Mouse (Mus musculus) heart, embryonic 15.5 days (tissue): Measurements from ENCODE around the gene Astl. TPM values are rescaled to one million over a fixed set of nuclear protein-coding genes. Genes with fewer than 3 reads are reported as not detected.

Experiments used
- ATAC-seq: fragments of 200-750 bp; cut with Nextera tagmentation; replicated peaks from 2 replicates; pipeline ENCODE4 v1.8.0; 2017; ENCODE audit warnings: low read depth, moderate TSS enrichment; ENCODE audit not compliant: insufficient number of reproducible peaks, insufficient read depth, low FRiP score
- H3K27ac ChIP-seq: fragments of 300-500 bp; sonication (generic); 2 replicates; pipeline ENCODE4 v1.5.1; 2015; ENCODE audit warnings: mild to moderate bottlenecking, inconsistent platforms
- H3K27me3 ChIP-seq: fragments of 300-500 bp; sonication (generic); 2 replicates; pipeline ENCODE4 v1.6.1; 2015; ENCODE audit warnings: inconsistent platforms
- H3K36me3 ChIP-seq: fragments of 300-500 bp; sonication (generic); 2 replicates; pipeline ENCODE4 v1.6.1; 2015; ENCODE audit warnings: mild to moderate bottlenecking, inconsistent platforms
- H3K4me1 ChIP-seq: fragments of 300-500 bp; sonication (generic); replicated peaks from 2 replicates; pipeline ENCODE4 v1.6.1; 2015; ENCODE audit warnings: inconsistent platforms
- H3K4me2 ChIP-seq: fragments of 300-500 bp; sonication (generic); 2 replicates; pipeline ENCODE4 v1.6.1; 2015; ENCODE audit warnings: inconsistent platforms, mild to moderate bottlenecking, moderate library complexity
- H3K4me3 ChIP-seq: fragments of 300-500 bp; sonication (generic); 2 replicates; pipeline ENCODE4 v1.5.1; 2015; ENCODE audit warnings: mild to moderate bottlenecking, inconsistent platforms
- H3K9ac ChIP-seq: fragments of 300-500 bp; sonication (generic); 2 replicates; pipeline ENCODE4 v1.6.1; 2015; ENCODE audit warnings: mild to moderate bottlenecking, inconsistent platforms
- H3K9me3 ChIP-seq: fragments of 300-500 bp; sonication (generic); replicated peaks from 2 replicates; pipeline ENCODE4 v1.6.1; 2016; ENCODE audit warnings: inconsistent platforms
- WGBS: fragments of 180-500 bp; shearing (Covaris S2); methylation state at CpG from one replicate; pipeline ENCODE4 v1.1.7; 2015; ENCODE audit warnings: mixed read lengths; 5-methylcytosine and 5-hydroxymethylcytosine counted together
- polyA plus RNA-seq: library from polyadenylated mRNA; unstranded; fragments of >200 nt; fragmentation: Nextera tagmentation; extraction: Ambion mirVana; gene quantifications from 2 replicates; pipeline ENCODE4 v1.2.1, GENCODE M21; 2015

Astl gene
- polyA plus RNA-seq, 1 experiment from 2014 or later = not detected

- Histone ChIP-seq H3K9ac (no peak overlapping the region), H3K4me1 (peaks cover 28% of the 10 kb centered on the region), H3K4me2 (no peak overlapping the region), H3K27ac (no peak overlapping the region), H3K27me3 (no peaks in the 10 kb centered on the region), H3K4me3 (no peak overlapping the region), H3K9me3 (no peaks in the 10 kb centered on the region), H3K36me3 (no peaks in the 10 kb centered on the region)
- 69% methylated on average over 7 of the region's 7 CpGs for WGBS
- ATAC-seq = no peak
Observed at GRCm38 (mm10) chr2:127378611-127378990, 40.2 kb downstream of the Astl start.

GRCm38 (mm10) chr2:127379250-127379649 lies 40.8 kb downstream of the Astl start:
- H3K27me3 ChIP-seq = no peaks in the 10 kb centered on the region
- no peaks in the 10 kb centered on the region for H3K9me3 ChIP-seq
- 49% methylated on average over 3 of the region's 3 CpGs for WGBS
- H3K27ac ChIP-seq = 0 out of 2 replicates have a peak overlapping the region, but pooled peaks have one; percentile 16
- no peak for ATAC-seq
- no peak overlapping the region for H3K4me3 ChIP-seq
- no peaks in the 10 kb centered on the region for H3K36me3 ChIP-seq
- H3K4me1 ChIP-seq = peaks cover 28% of the 10 kb centered on the region
- no peak overlapping the region for H3K9ac ChIP-seq
- H3K4me2 ChIP-seq = no peak overlapping the region

- no peak overlapping the region for H3K4me2 ChIP-seq
- ATAC-seq = no peak
- no peak overlapping the region for H3K4me3 ChIP-seq
- H3K9me3 ChIP-seq = no peaks in the 10 kb centered on the region
- H3K9ac ChIP-seq = no peak overlapping the region
- no peaks in the 10 kb centered on the region for H3K36me3 ChIP-seq
- 63% methylated on average over 7 of the region's 7 CpGs for WGBS
- peaks cover 3% of the 10 kb centered on the region; the same call in 1 of the 2 replicates for H3K4me1 ChIP-seq
- 0 out of 2 replicates have a peak, but pooled peaks cover 4% of the 10 kb centered on the region for H3K27me3 ChIP-seq
- H3K27ac ChIP-seq = no peak overlapping the region
Observed at GRCm38 (mm10) chr2:127383881-127384280, 45.4 kb downstream of the Astl start.

GRCm38 (mm10) chr2:127387521-127387920 lies 49.1 kb downstream of the Astl start:
- no peak overlapping the region for H3K4me2 ChIP-seq
- 0 out of 2 replicates have a peak, but pooled peaks cover 4% of the 10 kb centered on the region for H3K27me3 ChIP-seq
- H3K4me3 ChIP-seq = no peak overlapping the region
- H3K4me1 ChIP-seq = no peaks in the 10 kb centered on the region
- 76% methylated on average over 2 of the region's 2 CpGs for WGBS
- no peak overlapping the region for H3K27ac ChIP-seq
- H3K9ac ChIP-seq = no peak overlapping the region
- no peaks in the 10 kb centered on the region for H3K9me3 ChIP-seq
- no peaks in the 10 kb centered on the region for H3K36me3 ChIP-seq
- no peak for ATAC-seq

GRCm38 (mm10) chr2:127390352-127390751 lies 51.9 kb downstream of the Astl start:
- Histone ChIP-seq H3K4me2 (no peak overlapping the region), H3K4me3 (no peak overlapping the region), H3K4me1 (peaks cover 9% of the 10 kb centered on the region), H3K36me3 (no peaks in the 10 kb centered on the region), H3K27ac (no peak overlapping the region), H3K9ac (no peak overlapping the region), H3K9me3 (no peaks in the 10 kb centered on the region), H3K27me3 (0 out of 2 replicates have a peak, but pooled peaks cover 4% of the 10 kb centered on the region)
- no peak for ATAC-seq
- 53% methylated on average over 3 of the region's 3 CpGs for WGBS

GRCm38 (mm10) chr2:127390846-127391245 lies 52.4 kb downstream of the Astl start:
- Histone ChIP-seq H3K9ac (no peak overlapping the region), H3K36me3 (no peaks in the 10 kb centered on the region), H3K4me2 (no peak overlapping the region), H3K4me3 (no peak overlapping the region), H3K4me1 (peaks cover 14% of the 10 kb centered on the region), H3K27ac (no peak overlapping the region), H3K27me3 (0 out of 2 replicates have a peak, but pooled peaks cover 4% of the 10 kb centered on the region), H3K9me3 (no peaks in the 10 kb centered on the region)
- 70% methylated on average over 4 of the region's 4 CpGs for WGBS
- ATAC-seq = no peak

- Histone ChIP-seq H3K9me3 (no peaks in the 10 kb centered on the region), H3K9ac (no peak overlapping the region), H3K27ac (no peak overlapping the region), H3K27me3 (0 out of 2 replicates have a peak, but pooled peaks cover 4% of the 10 kb centered on the region), H3K36me3 (no peaks in the 10 kb centered on the region), H3K4me2 (no peak overlapping the region), H3K4me3 (no peak overlapping the region), H3K4me1 (peaks cover 19% of the 10 kb centered on the region)
- 33% methylated on average over 3 of the region's 3 CpGs for WGBS
- ATAC-seq = no peak
Observed at GRCm38 (mm10) chr2:127391323-127391722, 52.9 kb downstream of the Astl start.

GRCm38 (mm10) chr2:127394606-127395161 lies 56.2 kb downstream of the Astl start:
- Histone ChIP-seq H3K27me3 (no peaks in the 10 kb centered on the region), H3K4me2 (no peak overlapping the region), H3K4me3 (no peak overlapping the region), H3K9ac (no peak overlapping the region), H3K27ac (no peak overlapping the region), H3K36me3 (no peaks in the 10 kb centered on the region), H3K4me1 (peaks cover 19% of the 10 kb centered on the region), H3K9me3 (no peaks in the 10 kb centered on the region)
- ATAC-seq = no peak
- 57% methylated on average over 5 of the region's 5 CpGs for WGBS

GRCm38 (mm10) chr2:127398738-127399137 lies 60.3 kb downstream of the Astl start:
- Histone ChIP-seq H3K27ac (no peak overlapping the region), H3K9me3 (no peaks in the 10 kb centered on the region), H3K27me3 (no peaks in the 10 kb centered on the region), H3K9ac (no peak overlapping the region), H3K36me3 (no peaks in the 10 kb centered on the region), H3K4me3 (no peak overlapping the region), H3K4me1 (peaks cover 24% of the 10 kb centered on the region), H3K4me2 (no peak overlapping the region)
- no peak for ATAC-seq
- WGBS = 82% methylated on average over 7 of the region's 7 CpGs

Other genes starting within 250 kb of the Astl start
- 43.9 and 51.1 TPM in 2 replicates for gene Ncaph, start 204.7 kb upstream of the Astl start, polyA plus RNA-seq
- gene Itpripl1, start 195.2 kb upstream of the Astl start, polyA plus RNA-seq = 11.9 and 14.1 TPM in 2 replicates
- gene 1810024B03Rik, start 130.4 kb upstream of the Astl start, polyA plus RNA-seq = 1.4 TPM in 2 replicates
- 32.3 and 43.7 TPM in 2 replicates for gene Snrnp200, start 130.3 kb upstream of the Astl start, polyA plus RNA-seq
- 57.5 and 58.7 TPM in 2 replicates for gene Ciao1, start 90.8 kb upstream of the Astl start, polyA plus RNA-seq
- 22.0 and 25.9 TPM in 2 replicates for gene Tmem127, start 90.7 kb upstream of the Astl start, polyA plus RNA-seq
- 99.6 and 102 TPM in 2 replicates for gene Stard7, start 68.4 kb upstream of the Astl start, polyA plus RNA-seq
- 11.6 and 16.7 TPM in 2 replicates for gene Dusp2, start 2.5 kb upstream of the Astl start, polyA plus RNA-seq
- gene Adra2b, start 24.6 kb downstream of the Astl start, polyA plus RNA-seq = 1.1 and 1.3 TPM in 2 replicates
- 0.34 and 0.35 TPM in 2 replicates for gene Gpat2, start 86.6 kb downstream of the Astl start, polyA plus RNA-seq
- gene Fahd2a, start 105.9 kb downstream of the Astl start, polyA plus RNA-seq = 27.1 and 30.8 TPM in 2 replicates
- gene Kcnip3, start 183.5 kb downstream of the Astl start, polyA plus RNA-seq = 0.86 and 2.3 TPM in 2 replicates
- 0.08 and 0.43 TPM in 2 replicates for gene Prom2, start 202.8 kb downstream of the Astl start, polyA plus RNA-seq
- gene Zfp661, start 248.5 kb downstream of the Astl start, polyA plus RNA-seq = 2.2 and 2.8 TPM in 2 replicates
- 123 and 132 TPM in 2 replicates for gene Mrps5, start 248.6 kb downstream of the Astl start, polyA plus RNA-seq